Mouse (Mus musculus) retina, embryonic 14.5 days (tissue): Measurements from ENCODE around the gene Shroom3.
A peak's percentile ranks its signal among the peaks of the same experiment; 100 is the strongest.

Source experiments
- DNase-seq: peaks from one replicate; pipeline ENCODE4 v3.0.0-alpha.2; 2015; ENCODE audit warnings: low spot score

Shroom3 gene

GRCm38 (mm10) chr5:93005815-93006341, 322.6 kb downstream of the Shroom3 start:
- peak; percentile 67 for DNase-seq

DNA sequence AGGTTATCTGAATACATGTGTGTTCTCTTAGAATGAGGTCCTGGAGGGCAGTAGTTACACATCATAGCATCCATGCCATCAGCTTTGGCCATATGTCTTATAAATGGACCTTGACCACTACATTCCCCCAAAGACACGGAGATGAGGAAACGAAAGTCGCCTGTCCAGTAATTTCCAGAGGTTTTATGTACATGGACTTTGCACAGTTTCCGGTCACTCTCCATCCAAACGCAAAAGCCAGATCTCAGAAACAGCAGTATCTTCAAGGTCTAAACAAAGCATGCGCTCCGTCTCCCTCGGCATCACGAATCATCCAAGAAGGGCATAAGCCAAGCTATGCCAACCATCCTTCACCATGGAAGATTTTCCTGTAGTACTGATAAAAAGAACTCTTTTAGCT, 325.0 kb downstream of the Shroom3 start:
- no peak for DNase-seq
